Mouse (Mus musculus) embryo, embryonic 10.5 days (tissue): ENCODE measurements at regions not wholly inside any gene's neighbourhood (a gene's known extent, or its start where the extent isn't known, plus 50 kb on each side); places are given as distances from the start of the nearest gene placed in this dataset.
"Not testable (repeated sequence)": the region's sequence is repeated elsewhere in the genome, so short reads cannot be mapped to it uniquely, and the experiment has no call there.

Experiments
- DNase-seq: peaks from one replicate; pipeline ENCODE4 v3.0.0-alpha.2; 2015; ENCODE audit warnings: low spot score

DNA sequence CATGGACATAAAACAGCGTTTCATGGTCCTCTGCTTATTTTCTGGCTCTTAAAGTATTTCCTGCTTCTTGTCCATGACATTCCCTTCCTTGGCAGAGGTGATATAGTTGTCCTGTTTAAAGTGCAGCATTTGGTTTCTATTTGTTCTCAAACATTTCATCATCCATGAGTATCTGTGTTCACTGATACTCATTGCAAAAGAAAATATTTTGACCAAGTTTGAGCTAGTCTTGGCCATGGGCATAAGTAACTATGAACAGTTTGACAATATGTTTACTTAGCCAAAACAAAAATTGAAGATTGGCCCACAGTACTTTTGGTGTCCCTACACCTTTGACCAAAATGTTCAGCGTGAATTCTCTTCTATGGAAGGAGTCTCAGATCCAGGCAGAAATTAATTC is 58.7 kb upstream of the 2310057J18Rik start:
- not testable (repeated sequence) for DNase-seq

DNA sequence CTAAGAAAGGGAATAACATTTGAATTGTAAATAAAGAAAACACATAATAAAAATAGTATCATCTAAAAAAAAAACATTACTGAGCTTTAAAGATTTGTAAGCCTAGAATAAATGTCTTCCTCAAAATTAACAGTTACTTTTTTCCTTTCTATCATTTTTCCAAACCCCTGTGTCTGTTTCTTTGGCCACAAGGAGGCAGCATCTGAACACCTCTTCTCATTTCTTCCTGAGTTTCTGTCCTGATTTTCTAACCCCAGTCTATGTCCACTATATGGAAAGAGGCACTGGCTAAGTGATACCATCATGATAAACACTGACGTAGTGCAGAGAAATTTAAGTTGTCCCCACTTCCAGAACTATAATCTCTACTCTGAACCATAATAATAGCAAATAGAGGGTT is 55.8 kb upstream of the Soga3 start:
- peak; percentile 68 for DNase-seq
